Mouse (Mus musculus): ENCODE results near the gene Zbtb40. TPM values are rescaled to one million over a fixed set of nuclear protein-coding genes. Genes with fewer than 3 reads are reported as not detected.

Gene Zbtb40
- polyA plus RNA-seq, 1 experiment from 2014 or later = 0.56 TPM

- H3K4me1 ChIP-seq (ENCODE audit: insufficient read depth) = no peaks in the 10 kb centered on the region
- H3K4me3 ChIP-seq (ENCODE audit: low read depth, low read length) = no peak overlapping the region
- ATAC-seq = no peak
- H3K9ac ChIP-seq (replicated peaks) = no peak overlapping the region
- peaks cover 40% of the 10 kb centered on the region for H3K27me3 ChIP-seq (ENCODE audit: insufficient read depth, low read length)
- H3K27ac ChIP-seq (ENCODE audit: low read depth) = no peak overlapping the region
- 40% methylated on average over 16 of the region's 16 CpGs for WGBS (ENCODE audit: insufficient replicate concordance)
- H3K9me3 ChIP-seq (ENCODE audit: low read length) = no peaks in the 10 kb centered on the region
- H3K4me2 ChIP-seq (ENCODE audit: low read depth, low read length) = no peak overlapping the region
- H3K36me3 ChIP-seq (replicated peaks; ENCODE audit: insufficient read depth, low read length) = no peaks in the 10 kb centered on the region
- no peak for DNase-seq
- TF ChIP-seq CTCF (IDR thresholded peaks at IDR 0.05; ENCODE audit: low read depth) = no peak
- no peak for TF ChIP-seq EP300 (IDR thresholded peaks at IDR 0.05; ENCODE audit: low read depth)
These were observed 81.9 kb downstream of the Zbtb40 start for GRCm38 (mm10) chr4:136966493-136967390.

DNA sequence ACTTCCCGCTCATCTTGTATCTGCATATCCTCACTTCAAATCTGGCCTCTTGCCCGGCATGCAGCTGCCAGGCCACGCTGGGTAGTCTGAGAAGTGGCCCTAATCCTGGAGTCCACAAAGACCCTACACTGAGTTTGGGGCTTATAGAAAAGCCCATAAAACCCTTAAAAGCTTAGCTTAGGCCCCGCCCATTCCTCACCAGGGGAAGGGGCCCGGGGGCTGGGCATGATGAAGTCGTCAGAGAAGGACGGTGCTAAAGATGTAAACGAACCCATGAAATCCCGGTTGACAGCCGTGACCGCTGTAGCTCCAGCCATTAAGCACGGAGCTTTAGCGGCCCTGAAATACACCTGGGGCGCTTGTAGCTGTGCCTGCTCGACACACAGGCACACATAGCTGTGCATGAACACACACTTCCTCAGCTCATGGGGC lies 83.6 kb downstream of the Zbtb40 start:
- Histone ChIP-seq H3K9ac (replicated peaks) (no peak overlapping the region), H3K4me2 (ENCODE audit: low read depth, low read length) (no peak overlapping the region), H3K4me1 (ENCODE audit: insufficient read depth) (no peaks in the 10 kb centered on the region), H3K27me3 (ENCODE audit: insufficient read depth, low read length) (peaks cover 35% of the 10 kb centered on the region; the same call in 1 of the 2 replicates), H3K36me3 (replicated peaks; ENCODE audit: insufficient read depth, low read length) (no peaks in the 10 kb centered on the region), H3K27ac (ENCODE audit: low read depth) (no peak overlapping the region), H3K4me3 (ENCODE audit: low read depth, low read length) (no peak overlapping the region), H3K9me3 (ENCODE audit: low read length) (no peaks in the 10 kb centered on the region)
- ATAC-seq (no peak), DNase-seq (no peak)
- 39% methylated on average over 15 of the region's 15 CpGs for WGBS (ENCODE audit: insufficient replicate concordance)
- no peak for TF ChIP-seq EP300 (IDR thresholded peaks at IDR 0.05; ENCODE audit: low read depth)
- no peak for TF ChIP-seq CTCF (IDR thresholded peaks at IDR 0.05; ENCODE audit: low read depth)

- DNase-seq (no peak), ATAC-seq (no peak)
- Histone ChIP-seq H3K27me3 (ENCODE audit: insufficient read depth, low read length) (peaks cover 48% of the 10 kb centered on the region), H3K36me3 (replicated peaks; ENCODE audit: insufficient read depth, low read length) (no peaks in the 10 kb centered on the region), H3K27ac (ENCODE audit: low read depth) (no peak overlapping the region), H3K9me3 (ENCODE audit: low read length) (no peaks in the 10 kb centered on the region), H3K9ac (replicated peaks) (no peak overlapping the region), H3K4me1 (ENCODE audit: insufficient read depth) (no peaks in the 10 kb centered on the region), H3K4me2 (ENCODE audit: low read depth, low read length) (no peak overlapping the region), H3K4me3 (ENCODE audit: low read depth, low read length) (no peak overlapping the region)
- no peak for TF ChIP-seq CTCF (IDR thresholded peaks at IDR 0.05; ENCODE audit: low read depth)
- TF ChIP-seq EP300 (IDR thresholded peaks at IDR 0.05; ENCODE audit: low read depth) = no peak
- 67% methylated on average over 4 of the region's 4 CpGs for WGBS (ENCODE audit: insufficient replicate concordance)
These were observed 86.2 kb downstream of the Zbtb40 start for GRCm38 (mm10) chr4:136962447-136962846.

- Histone ChIP-seq H3K27ac (ENCODE audit: low read depth) (no peak overlapping the region), H3K9me3 (ENCODE audit: low read length) (no peaks in the 10 kb centered on the region), H3K4me1 (ENCODE audit: insufficient read depth) (0 out of 2 replicates have a peak, but pooled peaks cover 2% of the 10 kb centered on the region), H3K4me2 (ENCODE audit: low read depth, low read length) (no peak overlapping the region), H3K9ac (replicated peaks) (no peak overlapping the region), H3K36me3 (replicated peaks; ENCODE audit: insufficient read depth, low read length) (no peaks in the 10 kb centered on the region), H3K4me3 (ENCODE audit: low read depth, low read length) (no peak overlapping the region), H3K27me3 (ENCODE audit: insufficient read depth, low read length) (peaks cover 49% of the 10 kb centered on the region)
- WGBS (ENCODE audit: insufficient replicate concordance) = 28% methylated on average over 4 of the region's 4 CpGs
- TF ChIP-seq EP300 (IDR thresholded peaks at IDR 0.05; ENCODE audit: low read depth) (no peak), CTCF (IDR thresholded peaks at IDR 0.05; ENCODE audit: low read depth) (no peak)
- ATAC-seq (peak; percentile 49; the same call in 1 of the 2 replicates), DNase-seq (no peak)
These were observed 86.8 kb downstream of the Zbtb40 start for GRCm38 (mm10) chr4:136961642-136962285.

- Histone ChIP-seq H3K27me3 (ENCODE audit: insufficient read depth, low read length) (peaks cover 50% of the 10 kb centered on the region), H3K27ac (ENCODE audit: low read depth) (no peak overlapping the region), H3K4me2 (ENCODE audit: low read depth, low read length) (no peak overlapping the region), H3K4me1 (ENCODE audit: insufficient read depth) (0 out of 2 replicates have a peak, but pooled peaks cover 2% of the 10 kb centered on the region), H3K9me3 (ENCODE audit: low read length) (no peaks in the 10 kb centered on the region), H3K9ac (replicated peaks) (no peak overlapping the region), H3K4me3 (ENCODE audit: low read depth, low read length) (no peak overlapping the region), H3K36me3 (replicated peaks; ENCODE audit: insufficient read depth, low read length) (no peaks in the 10 kb centered on the region)
- no peak for DNase-seq
- WGBS (ENCODE audit: insufficient replicate concordance) = 56% methylated on average over 9 of the region's 9 CpGs
- ATAC-seq = no peak
- no peak for TF ChIP-seq CTCF (IDR thresholded peaks at IDR 0.05; ENCODE audit: low read depth)
- TF ChIP-seq EP300 (IDR thresholded peaks at IDR 0.05; ENCODE audit: low read depth) = no peak
These were observed 88.0 kb downstream of the Zbtb40 start for GRCm38 (mm10) chr4:136960581-136960980.

DNA sequence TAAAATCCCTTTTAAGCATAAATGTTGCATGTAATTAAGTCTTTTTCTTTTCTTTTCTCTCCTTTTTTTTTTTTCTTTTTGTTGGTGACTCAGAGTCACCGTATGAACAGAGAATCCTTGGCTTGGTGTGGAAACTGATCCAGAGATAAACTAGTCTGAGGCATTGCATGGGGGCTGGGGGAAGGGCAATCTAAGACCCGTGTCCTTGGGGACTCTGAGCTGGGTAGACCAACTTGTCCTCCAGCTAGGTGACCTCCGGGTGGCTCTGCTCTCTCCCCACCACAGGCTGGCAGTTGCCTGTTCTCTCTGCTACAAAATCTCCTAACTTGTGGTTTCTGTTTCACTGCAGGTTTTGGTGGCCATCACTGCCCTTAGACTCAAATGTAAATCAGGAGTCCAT lies 88.5 kb downstream of the Zbtb40 start:
- H3K4me2 ChIP-seq (ENCODE audit: low read depth, low read length) = no peak overlapping the region
- H3K27ac ChIP-seq (ENCODE audit: low read depth) = no peak overlapping the region
- no peaks in the 10 kb centered on the region for H3K9me3 ChIP-seq (ENCODE audit: low read length)
- DNase-seq (no peak), ATAC-seq (no peak)
- 0 out of 2 replicates have a peak, but pooled peaks cover 2% of the 10 kb centered on the region for H3K4me1 ChIP-seq (ENCODE audit: insufficient read depth)
- TF ChIP-seq EP300 (IDR thresholded peaks at IDR 0.05; ENCODE audit: low read depth) (no peak), CTCF (IDR thresholded peaks at IDR 0.05; ENCODE audit: low read depth) (no peak)
- WGBS (ENCODE audit: insufficient replicate concordance) = 38% methylated on average over 3 of the region's 3 CpGs
- H3K27me3 ChIP-seq (ENCODE audit: insufficient read depth, low read length) = peaks cover 53% of the 10 kb centered on the region
- H3K4me3 ChIP-seq (ENCODE audit: low read depth, low read length) = no peak overlapping the region
- no peaks in the 10 kb centered on the region for H3K36me3 ChIP-seq (replicated peaks; ENCODE audit: insufficient read depth, low read length)
- no peak overlapping the region for H3K9ac ChIP-seq (replicated peaks)
